Mouse (Mus musculus) limb, embryonic 12.5 days (tissue): ENCODE measurements around the gene Slc35f1. TPM values are rescaled to one million over a fixed set of nuclear protein-coding genes. Genes with fewer than 3 reads are reported as not detected.

Experiments used
- ATAC-seq: fragments of 200-750 bp; cut with Nextera tagmentation; 2 replicates; pipeline ENCODE4 v1.8.0; 2017; ENCODE audit warnings: low read depth, moderate TSS enrichment; ENCODE audit not compliant: insufficient number of reproducible peaks, insufficient read depth, low FRiP score, low TSS enrichment
- H3K27ac ChIP-seq: fragments of 300-500 bp; sonication (generic); 2 replicates; pipeline ENCODE4 v1.5.1; 2016; ENCODE audit warnings: mild to moderate bottlenecking, moderate library complexity
- H3K27me3 ChIP-seq: fragments of 300-500 bp; sonication (generic); 2 replicates; pipeline ENCODE4 v1.6.1; 2016; ENCODE audit warnings: mild to moderate bottlenecking, moderate library complexity
- H3K36me3 ChIP-seq: fragments of 300-500 bp; sonication (generic); 2 replicates; pipeline ENCODE4 v1.6.1; 2016; ENCODE audit warnings: mild to moderate bottlenecking, moderate library complexity
- H3K4me1 ChIP-seq: fragments of 300-500 bp; sonication (generic); replicated peaks from 2 replicates; pipeline ENCODE4 v1.6.1; 2016
- H3K4me2 ChIP-seq: fragments of 300-500 bp; sonication (generic); 2 replicates; pipeline ENCODE4 v1.6.1; 2016; ENCODE audit warnings: mild to moderate bottlenecking, moderate library complexity
- H3K4me3 ChIP-seq: fragments of 300-500 bp; sonication (generic); replicated peaks from 2 replicates; pipeline ENCODE4 v1.5.1; 2016; ENCODE audit warnings: mild to moderate bottlenecking
- H3K9ac ChIP-seq: fragments of 300-500 bp; sonication (generic); replicated peaks from 2 replicates; pipeline ENCODE4 v1.6.1; 2016; ENCODE audit warnings: mild to moderate bottlenecking, moderate library complexity
- H3K9me3 ChIP-seq: fragments of 300-500 bp; sonication (generic); 2 replicates; pipeline ENCODE4 v1.6.1; 2016; ENCODE audit warnings: mild to moderate bottlenecking, moderate library complexity
- WGBS: fragments of 180-500 bp; shearing (Covaris S2); methylation state at CpG from one replicate; pipeline ENCODE4 v1.1.7; 2016; 5-methylcytosine and 5-hydroxymethylcytosine counted together
- polyA plus RNA-seq: library from polyadenylated mRNA; unstranded; fragments of >200 nt; fragmentation: Nextera tagmentation; extraction: Ambion mirVana; gene quantifications from 2 replicates; pipeline ENCODE4 v1.2.1, GENCODE M21; 2016

The Slc35f1 gene
- polyA plus RNA-seq, 1 experiment from 2014 or later = 3.3 TPM

- H3K9ac ChIP-seq = no peak overlapping the region
- no peaks in the 10 kb centered on the region for H3K36me3 ChIP-seq
- no peaks in the 10 kb centered on the region for H3K4me1 ChIP-seq
- H3K4me3 ChIP-seq = no peak overlapping the region
- no peak for ATAC-seq
- H3K9me3 ChIP-seq = no peaks in the 10 kb centered on the region
- H3K27me3 ChIP-seq = no peaks in the 10 kb centered on the region
- no peak overlapping the region for H3K4me2 ChIP-seq
- 54% methylated on average over 4 of the region's 4 CpGs for WGBS
- no peak overlapping the region for H3K27ac ChIP-seq
Observed at GRCm38 (mm10) chr10:53028454-53028853, 338.1 kb downstream of the Slc35f1 start.

- ATAC-seq = no peak
- no peak overlapping the region for H3K9ac ChIP-seq
- no peak overlapping the region for H3K27ac ChIP-seq
- H3K27me3 ChIP-seq = no peaks in the 10 kb centered on the region
- no peaks in the 10 kb centered on the region for H3K36me3 ChIP-seq
- no peaks in the 10 kb centered on the region for H3K9me3 ChIP-seq
- H3K4me2 ChIP-seq = no peak overlapping the region
- WGBS = 50% methylated on average over 1 of the region's 1 CpGs
- H3K4me3 ChIP-seq = no peak overlapping the region
- no peaks in the 10 kb centered on the region for H3K4me1 ChIP-seq
Observed at GRCm38 (mm10) chr10:53035202-53035601, 344.9 kb downstream of the Slc35f1 start.

DNA sequence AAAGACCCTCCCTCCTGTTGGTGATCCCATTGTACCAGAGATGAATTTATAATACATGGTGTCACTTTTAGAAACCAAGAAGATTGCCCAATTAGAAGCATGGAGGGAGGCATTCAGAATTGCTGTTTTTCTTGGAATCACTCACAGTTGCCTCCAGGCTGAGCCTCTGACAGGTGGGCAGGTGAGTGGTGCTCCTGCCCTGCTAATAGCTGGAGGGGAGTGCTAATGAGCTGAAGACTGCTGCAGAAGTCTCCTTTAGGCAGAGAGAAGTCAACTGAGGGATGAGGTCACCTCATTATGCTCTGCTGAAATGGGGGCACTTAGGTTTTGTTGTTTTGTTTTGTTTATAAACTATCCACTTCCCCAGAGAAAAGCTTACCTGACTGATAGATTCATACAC, 355.6 kb downstream of the Slc35f1 start:
- H3K27ac ChIP-seq = no peak overlapping the region
- H3K9ac ChIP-seq = no peak overlapping the region
- H3K4me2 ChIP-seq = no peak overlapping the region
- ATAC-seq = no peak
- H3K4me3 ChIP-seq = no peak overlapping the region
- no peaks in the 10 kb centered on the region for H3K9me3 ChIP-seq
- H3K27me3 ChIP-seq = no peaks in the 10 kb centered on the region
- no peaks in the 10 kb centered on the region for H3K36me3 ChIP-seq
- no peaks in the 10 kb centered on the region for H3K4me1 ChIP-seq

DNA sequence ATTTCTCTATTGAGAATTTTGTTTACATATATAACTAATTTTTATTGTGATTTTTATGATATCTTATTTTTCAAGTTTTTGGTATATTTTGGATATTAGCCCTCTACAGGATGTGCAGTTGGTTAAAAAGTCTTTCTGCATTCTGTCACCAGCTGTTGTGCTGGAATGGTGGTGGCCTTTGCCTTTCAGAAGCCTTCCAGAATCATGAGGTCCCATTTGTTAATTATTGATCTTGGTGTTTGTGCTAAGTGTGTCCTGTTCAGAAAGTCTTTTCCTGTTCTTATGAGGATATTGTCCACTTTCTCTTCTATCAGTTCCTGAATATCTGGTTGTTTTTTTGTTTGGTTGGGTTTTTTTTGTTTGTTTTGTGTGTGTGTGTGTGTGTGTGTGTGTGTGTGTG, 362.2 kb downstream of the Slc35f1 start:
- no peaks in the 10 kb centered on the region for H3K36me3 ChIP-seq
- no peak overlapping the region for H3K27ac ChIP-seq
- ATAC-seq = no peak
- no peaks in the 10 kb centered on the region for H3K4me1 ChIP-seq
- H3K9me3 ChIP-seq = no peaks in the 10 kb centered on the region
- H3K4me2 ChIP-seq = no peak overlapping the region
- no peak overlapping the region for H3K4me3 ChIP-seq
- no peaks in the 10 kb centered on the region for H3K27me3 ChIP-seq
- no peak overlapping the region for H3K9ac ChIP-seq

DNA sequence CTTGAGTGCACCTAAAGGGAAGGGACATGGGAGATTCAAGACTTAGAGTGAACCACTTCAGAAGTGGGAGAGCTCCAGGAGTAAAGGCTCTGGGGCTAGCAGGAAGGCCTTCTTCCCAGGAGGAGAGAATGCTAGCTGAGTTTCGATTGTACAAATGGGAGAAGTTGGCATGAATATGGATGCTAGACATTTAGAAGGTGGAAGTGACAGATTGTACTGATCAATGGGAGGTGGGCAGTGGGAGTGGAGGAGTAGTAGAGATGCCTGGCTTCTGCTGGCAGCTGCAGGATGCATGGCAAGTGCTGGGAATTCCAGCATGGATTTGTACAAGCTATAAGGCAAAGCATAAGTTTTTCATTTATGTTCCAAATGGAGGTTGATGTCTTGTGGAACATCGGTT, 370.4 kb downstream of the Slc35f1 start:
- Histone ChIP-seq H3K4me3 (no peak overlapping the region), H3K9ac (no peak overlapping the region), H3K4me1 (no peaks in the 10 kb centered on the region), H3K27me3 (no peaks in the 10 kb centered on the region), H3K27ac (no peak overlapping the region), H3K4me2 (no peak overlapping the region), H3K9me3 (no peaks in the 10 kb centered on the region), H3K36me3 (no peaks in the 10 kb centered on the region)
- WGBS = 87% methylated on average over 2 of the region's 2 CpGs
- ATAC-seq = no peak

DNA sequence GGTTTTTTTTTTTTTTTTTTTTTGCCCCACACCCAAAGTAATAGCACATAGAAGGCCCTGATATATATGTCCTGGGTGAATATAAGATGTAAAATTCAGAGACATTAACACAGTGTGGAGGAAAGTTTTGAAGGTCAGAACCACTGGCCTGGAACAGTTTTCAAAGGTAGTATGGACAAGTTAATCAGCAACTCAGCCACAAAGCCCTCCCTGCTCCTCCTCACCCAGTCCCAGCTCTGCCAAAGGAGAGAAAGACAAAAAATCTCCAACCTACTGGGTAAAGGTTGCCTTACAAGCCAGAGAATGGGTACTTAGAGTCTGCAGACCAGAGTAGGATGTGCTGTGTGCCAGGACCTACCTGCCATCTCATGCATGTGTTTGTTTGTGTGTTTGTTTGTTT, 372.4 kb downstream of the Slc35f1 start:
- H3K4me3 ChIP-seq = no peak overlapping the region
- no peak overlapping the region for H3K4me2 ChIP-seq
- no peaks in the 10 kb centered on the region for H3K4me1 ChIP-seq
- no peak overlapping the region for H3K27ac ChIP-seq
- H3K9ac ChIP-seq = no peak overlapping the region
- H3K36me3 ChIP-seq = no peaks in the 10 kb centered on the region
- ATAC-seq = no peak
- no peaks in the 10 kb centered on the region for H3K9me3 ChIP-seq
- no peaks in the 10 kb centered on the region for H3K27me3 ChIP-seq

GRCm38 (mm10) chr10:53087811-53088210, 397.5 kb downstream of the Slc35f1 start:
- no peak for ATAC-seq
- H3K36me3 ChIP-seq = no peaks in the 10 kb centered on the region
- H3K4me3 ChIP-seq = no peak overlapping the region
- H3K27ac ChIP-seq = no peak overlapping the region
- 77% methylated on average over 1 of the region's 1 CpGs for WGBS
- H3K27me3 ChIP-seq = no peaks in the 10 kb centered on the region
- 0 out of 2 replicates have a peak, but pooled peaks cover 3% of the 10 kb centered on the region for H3K9me3 ChIP-seq
- H3K9ac ChIP-seq = no peak overlapping the region
- peaks cover 9% of the 10 kb centered on the region for H3K4me1 ChIP-seq
- no peak overlapping the region for H3K4me2 ChIP-seq

DNA sequence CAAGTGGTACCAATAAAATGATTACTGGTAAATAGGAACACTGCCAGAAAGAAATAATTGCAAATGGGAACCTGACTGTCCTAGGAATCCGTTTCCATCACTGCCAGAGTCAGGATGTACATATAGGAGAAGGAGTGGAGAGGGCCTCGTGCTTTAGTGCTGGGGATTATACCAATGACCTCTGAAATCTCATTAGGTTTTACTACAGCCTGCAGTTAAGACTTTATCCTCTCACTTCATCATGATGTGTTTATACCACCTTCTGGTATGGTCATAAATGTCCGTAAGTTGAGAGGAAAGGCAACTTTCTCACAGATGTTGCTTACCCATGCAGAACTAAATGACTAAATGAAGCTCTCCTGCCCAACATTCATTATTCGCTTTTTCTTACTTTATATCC, 401.2 kb downstream of the Slc35f1 start:
- no peaks in the 10 kb centered on the region for H3K36me3 ChIP-seq
- no peak overlapping the region for H3K9ac ChIP-seq
- H3K27me3 ChIP-seq = no peaks in the 10 kb centered on the region
- no peak overlapping the region for H3K27ac ChIP-seq
- no peak overlapping the region for H3K4me3 ChIP-seq
- peaks cover 11% of the 10 kb centered on the region for H3K4me1 ChIP-seq
- no peak for ATAC-seq
- no peak overlapping the region for H3K4me2 ChIP-seq
- WGBS = 23% methylated on average over 4 of the region's 4 CpGs
- H3K9me3 ChIP-seq = 0 out of 2 replicates have a peak, but pooled peaks cover 3% of the 10 kb centered on the region

- no peaks in the 10 kb centered on the region for H3K36me3 ChIP-seq
- WGBS = 10% methylated on average over 3 of the region's 3 CpGs
- H3K9ac ChIP-seq = no peak overlapping the region
- H3K9me3 ChIP-seq = no peaks in the 10 kb centered on the region
- H3K27me3 ChIP-seq = no peaks in the 10 kb centered on the region
- H3K4me2 ChIP-seq = no peak overlapping the region
- peaks cover 22% of the 10 kb centered on the region for H3K4me1 ChIP-seq
- ATAC-seq = no peak
- no peak overlapping the region for H3K4me3 ChIP-seq
- H3K27ac ChIP-seq = no peak overlapping the region
Observed at GRCm38 (mm10) chr10:53096446-53096845, 406.1 kb downstream of the Slc35f1 start.

GRCm38 (mm10) chr10:53100881-53101280, 410.5 kb downstream of the Slc35f1 start:
- no peaks in the 10 kb centered on the region for H3K9me3 ChIP-seq
- 84% methylated on average over 3 of the region's 3 CpGs for WGBS
- no peak overlapping the region for H3K4me2 ChIP-seq
- no peak overlapping the region for H3K27ac ChIP-seq
- H3K4me3 ChIP-seq = no peak overlapping the region
- no peak overlapping the region for H3K9ac ChIP-seq
- no peak for ATAC-seq
- H3K4me1 ChIP-seq = peaks cover 16% of the 10 kb centered on the region
- H3K27me3 ChIP-seq = no peaks in the 10 kb centered on the region
- H3K36me3 ChIP-seq = no peaks in the 10 kb centered on the region

GRCm38 (mm10) chr10:53101412-53101811, 411.1 kb downstream of the Slc35f1 start:
- H3K4me1 ChIP-seq = peaks cover 15% of the 10 kb centered on the region
- H3K9ac ChIP-seq = no peak overlapping the region
- H3K27ac ChIP-seq = no peak overlapping the region
- no peaks in the 10 kb centered on the region for H3K9me3 ChIP-seq
- 73% methylated on average over 2 of the region's 2 CpGs for WGBS
- ATAC-seq = no peak
- H3K4me2 ChIP-seq = no peak overlapping the region
- no peaks in the 10 kb centered on the region for H3K36me3 ChIP-seq
- no peaks in the 10 kb centered on the region for H3K27me3 ChIP-seq
- no peak overlapping the region for H3K4me3 ChIP-seq

DNA sequence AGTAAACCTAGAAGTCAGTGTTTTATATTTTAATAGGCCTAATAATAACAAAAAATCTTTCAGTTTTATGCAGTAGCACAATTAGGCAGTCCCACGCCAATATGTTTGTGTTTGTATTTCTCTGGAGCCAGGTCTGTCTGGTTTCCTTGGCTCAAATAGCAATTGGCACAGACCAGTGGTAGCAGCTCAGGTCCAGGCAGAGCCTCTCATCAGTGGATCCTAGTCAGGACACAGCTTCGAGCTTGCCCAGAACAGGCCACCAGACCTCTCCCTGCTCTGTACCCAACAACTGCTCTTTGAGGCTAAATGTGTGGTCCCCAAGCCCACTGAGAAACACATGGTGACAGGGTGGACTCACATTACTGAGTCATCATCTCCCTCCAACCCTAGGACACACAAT, 412.1 kb downstream of the Slc35f1 start:
- no peak overlapping the region for H3K27ac ChIP-seq
- WGBS = 75% methylated on average over 2 of the region's 2 CpGs
- H3K9me3 ChIP-seq = no peaks in the 10 kb centered on the region
- H3K4me3 ChIP-seq = no peak overlapping the region
- no peaks in the 10 kb centered on the region for H3K36me3 ChIP-seq
- H3K27me3 ChIP-seq = no peaks in the 10 kb centered on the region
- H3K9ac ChIP-seq = no peak overlapping the region
- ATAC-seq = no peak
- no peak overlapping the region for H3K4me2 ChIP-seq
- 0 out of 2 replicates have a peak, but pooled peaks cover 6% of the 10 kb centered on the region for H3K4me1 ChIP-seq
